Mouse (Mus musculus) lung, adult 2 months (tissue): Measurements from ENCODE around the gene Extl2.

ENCODE experiments used
- CTCF ChIP-seq: fragments of 200-500 bp; IDR thresholded peaks from 2 replicates; pipeline ENCODE4 v1.5.1; 2011; ENCODE audit warnings: mild to moderate bottlenecking, low read length, control low read depth; ENCODE audit not compliant: insufficient read depth
- POLR2A ChIP-seq: fragments of 200-500 bp; IDR thresholded peaks from 2 replicates; pipeline ENCODE4 v1.6.1; 2011; ENCODE audit warnings: low read depth, mild to moderate bottlenecking, control low read depth, low read length, borderline replicate concordance; ENCODE audit errors: extremely low read depth

- no peak for TF ChIP-seq POLR2A
- no peak for TF ChIP-seq CTCF
Measured at GRCm38 (mm10) chr3:116072584-116072983, 65.3 kb downstream of the Extl2 start.
